Mouse (Mus musculus): ENCODE measurements at regions not wholly inside any gene's neighbourhood (a gene's known extent, or its start where the extent isn't known, plus 50 kb on each side); places are given as distances from the start of the nearest gene placed in this dataset.

GRCm38 (mm10) chr1:42755958-42756357 is 60.4 kb downstream of the Pou3f3 start:
- DNase-seq = no peak

GRCm38 (mm10) chr1:42756497-42756896 is 60.9 kb downstream of the Pou3f3 start:
- DNase-seq = no peak

- peak; percentile 63 for DNase-seq
These were observed 67.9 kb downstream of the Pou3f3 start for GRCm38 (mm10) chr1:42763447-42763846.

DNA sequence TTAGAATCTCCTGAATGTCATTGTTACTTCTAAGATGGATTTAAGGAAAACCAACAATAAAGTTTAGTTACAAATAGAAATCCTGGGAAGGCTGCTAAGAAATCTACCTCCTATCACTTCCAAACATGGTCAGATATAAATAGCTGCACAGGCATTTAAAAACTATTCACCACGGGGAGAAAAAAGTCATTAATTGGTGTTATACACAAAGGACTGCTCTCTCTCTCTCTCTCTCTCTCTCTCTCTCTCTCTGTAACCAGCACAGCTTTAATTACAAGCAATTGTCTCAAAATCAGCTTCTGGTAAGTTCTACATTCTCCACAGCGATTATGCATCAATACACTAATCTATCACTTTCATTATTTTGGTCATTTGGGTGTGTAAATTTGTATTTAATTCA is 68.5 kb downstream of the Pou3f3 start:
- DNase-seq = no peak

DNA sequence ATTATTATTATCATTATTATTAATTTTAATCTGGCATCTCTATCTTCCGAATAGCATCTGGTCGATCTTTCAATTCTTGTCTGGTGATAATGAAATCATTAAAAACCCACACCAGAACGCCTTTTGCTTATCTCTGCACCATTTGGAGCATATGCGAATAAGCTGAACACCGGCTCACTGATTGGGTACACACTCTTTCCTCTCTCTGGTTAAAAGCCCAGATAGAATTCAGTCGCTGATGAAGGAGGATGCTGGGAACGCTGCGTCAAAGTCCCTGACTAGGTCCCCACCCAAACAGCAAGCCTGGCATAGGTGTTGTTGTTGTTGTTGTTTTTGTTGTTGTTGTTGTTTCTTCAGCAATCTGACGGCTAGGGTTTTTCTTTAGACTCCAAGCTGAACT is 74.5 kb downstream of the Pou3f3 start:
- no peak for DNase-seq

DNA sequence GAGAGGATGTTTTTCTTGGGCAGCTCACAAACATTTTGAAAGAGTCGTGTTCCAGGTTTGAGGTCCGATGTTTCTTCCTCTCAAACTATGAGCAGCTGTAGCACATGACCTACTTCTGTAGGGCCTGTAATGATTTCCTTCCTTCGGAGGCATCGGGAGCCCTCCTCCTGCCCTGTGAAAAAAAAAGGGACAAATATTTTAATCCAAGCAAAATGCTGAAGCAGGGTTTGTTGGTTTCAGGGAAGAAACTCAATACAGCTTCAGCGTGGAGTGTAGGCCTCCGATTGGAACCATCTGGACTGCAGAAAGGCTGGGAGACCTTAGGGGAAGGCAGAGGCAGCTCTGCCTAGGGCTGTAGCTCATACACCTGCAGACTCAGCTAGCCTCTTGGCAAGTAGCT is 76.4 kb downstream of the Pou3f3 start:
- DNase-seq = no peak

- DNase-seq = no peak
These were observed 77.1 kb upstream of the Mrps9 start for GRCm38 (mm10) chr1:42773851-42774464.

DNA sequence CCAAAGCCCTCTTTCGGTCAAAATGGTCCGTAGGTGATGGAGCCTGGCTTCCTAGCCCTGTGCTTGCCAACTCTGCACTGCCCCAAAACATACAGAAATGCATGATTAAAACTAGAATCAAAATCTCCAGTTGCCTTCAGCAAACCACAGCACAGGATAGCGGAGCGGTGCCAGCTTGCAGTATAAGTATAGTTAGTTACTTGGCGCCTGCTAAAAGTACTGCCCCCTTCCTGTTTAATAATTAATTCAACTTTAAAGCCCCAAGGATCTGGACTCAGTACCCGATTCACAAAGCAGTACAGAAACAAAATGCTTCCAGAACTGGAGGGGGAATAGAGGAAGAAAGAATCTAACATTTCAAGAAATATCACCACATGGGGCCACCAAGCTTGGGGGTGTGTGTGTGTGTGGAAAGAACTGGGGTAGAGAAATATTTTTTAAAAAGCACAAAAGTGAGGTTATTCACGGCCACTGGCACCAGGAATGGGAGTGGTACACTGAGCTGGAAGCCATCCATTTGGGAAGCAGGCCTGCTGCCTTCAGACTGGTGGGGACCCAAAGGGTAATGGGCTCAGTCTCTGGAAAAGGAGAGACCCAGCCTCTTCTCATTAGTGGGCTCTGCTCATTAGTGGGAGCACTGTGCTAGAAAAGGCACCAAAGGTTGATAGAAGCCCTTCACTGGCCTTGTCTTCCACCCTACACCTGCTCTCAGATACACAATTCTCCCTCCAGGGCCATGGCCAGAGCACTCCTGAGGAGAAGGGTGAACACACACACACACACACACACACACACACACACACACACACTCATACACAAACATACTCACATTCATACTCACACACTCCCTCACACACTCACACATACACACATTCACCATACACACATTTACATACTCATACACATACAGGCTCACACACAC is 75.8 kb upstream of the Mrps9 start:
- no peak for DNase-seq

DNA sequence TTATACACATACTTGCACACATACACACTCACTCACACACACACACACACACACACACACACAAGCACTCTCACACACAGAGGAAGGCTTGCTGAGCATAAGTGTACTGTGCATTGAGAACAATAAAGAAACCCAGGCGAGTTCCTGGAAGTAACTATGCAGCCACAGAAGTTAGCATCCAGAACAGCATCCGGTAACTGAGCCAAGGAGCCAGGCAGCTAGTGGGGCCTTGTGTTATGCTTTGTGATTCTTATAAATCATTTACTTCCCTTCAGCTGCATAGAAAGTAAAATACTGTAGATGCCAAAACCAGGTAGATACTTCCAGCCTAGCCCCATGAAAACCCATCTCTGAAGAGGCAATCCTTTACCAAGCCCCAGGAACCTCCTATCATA is 75.1 kb upstream of the Mrps9 start:
- no peak for DNase-seq

GRCm38 (mm10) chr1:42777416-42777815 is 73.6 kb upstream of the Mrps9 start:
- no peak for DNase-seq

- DNase-seq = peak; percentile 18
These were observed 71.3 kb upstream of the Mrps9 start for GRCm38 (mm10) chr1:42779761-42780160.

GRCm38 (mm10) chr1:42780266-42780665 is 70.8 kb upstream of the Mrps9 start:
- DNase-seq = no peak

- DNase-seq = no peak
These were observed 69.5 kb upstream of the Mrps9 start for GRCm38 (mm10) chr1:42781533-42781932.

DNA sequence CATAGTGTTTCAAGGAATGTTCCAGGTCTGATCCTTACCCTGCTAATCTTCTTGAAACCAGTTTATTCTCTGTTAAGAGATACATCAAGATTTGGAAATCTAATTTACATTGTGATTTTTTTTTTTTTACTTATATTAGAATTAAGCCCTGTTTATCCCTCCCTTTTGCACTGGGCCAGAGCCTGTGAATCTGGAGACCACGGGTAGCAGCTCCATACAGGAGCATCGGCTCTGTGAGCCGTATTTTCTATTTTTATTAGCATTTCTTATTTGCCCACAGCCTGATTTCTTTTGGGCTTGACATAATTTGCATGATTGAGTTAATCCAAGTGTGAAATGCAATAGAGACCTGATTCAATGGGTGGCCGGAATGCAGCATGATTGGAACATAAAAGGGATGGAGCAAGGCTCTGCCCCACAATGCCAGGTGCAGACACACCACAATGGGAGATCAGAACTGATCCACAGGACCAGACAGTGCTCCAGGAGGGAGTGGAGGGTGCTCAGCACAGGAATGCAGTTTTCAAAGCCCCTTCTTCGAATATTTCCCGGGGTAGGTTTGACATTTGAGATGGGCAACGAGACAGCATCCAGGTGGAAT is 67.9 kb upstream of the Mrps9 start:
- no peak for DNase-seq

DNA sequence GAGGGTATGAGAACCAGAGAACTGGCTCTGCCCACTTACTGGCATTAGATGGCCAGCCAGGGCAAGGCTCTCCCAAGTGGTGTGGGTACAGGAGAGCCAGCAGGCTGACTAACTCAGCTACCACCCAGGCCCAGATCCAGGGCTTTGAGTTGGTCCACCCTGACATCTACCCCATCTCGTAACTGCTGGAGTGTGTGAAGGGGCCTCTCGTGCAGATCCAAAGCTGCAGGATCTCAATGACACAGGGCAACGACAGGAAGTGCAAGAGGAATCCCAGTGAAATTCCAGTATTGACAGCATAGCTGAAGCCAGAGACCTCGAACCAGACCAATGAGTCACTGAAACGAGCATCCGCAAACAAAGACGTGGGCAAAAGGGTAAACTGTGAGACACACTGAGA is 63.8 kb upstream of the Mrps9 start:
- DNase-seq = peak; percentile 23

DNA sequence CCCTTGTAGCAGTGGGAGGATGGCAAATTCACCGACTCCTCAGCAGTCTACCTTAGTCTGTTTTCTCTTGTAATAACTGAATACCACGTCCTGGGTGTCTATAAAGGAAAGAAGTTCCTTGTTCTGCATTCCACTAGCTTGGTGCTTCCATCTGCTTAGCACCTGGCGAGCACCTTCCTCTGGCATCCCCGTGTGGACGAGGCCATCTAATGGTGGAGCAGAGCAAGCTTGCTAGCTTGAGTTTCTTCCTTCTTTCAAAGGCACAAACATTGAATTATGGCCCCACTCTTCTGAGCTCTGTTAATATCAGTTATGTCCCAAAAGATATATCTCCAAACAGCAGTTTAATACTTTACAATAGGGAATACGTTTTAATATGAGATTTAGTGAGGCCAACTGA is 62.6 kb upstream of the Mrps9 start:
- no peak for DNase-seq

All from lung, postnatal 10 days (tissue).